Mouse (Mus musculus) stomach, postnatal 0 days (tissue): Measurements from ENCODE around the gene Cyp4f17. TPM values are rescaled to one million over a fixed set of nuclear protein-coding genes. Genes with fewer than 3 reads are reported as not detected.

Source experiments
- ATAC-seq: fragments of 200-750 bp; cut with Nextera tagmentation; 2 replicates; pipeline ENCODE4 v1.8.0; 2017; ENCODE audit not compliant: low FRiP score, low TSS enrichment
- DNase-seq: peaks from one replicate; pipeline ENCODE4 v3.0.0-alpha.2; 2016; ENCODE audit warnings: low spot score
- H3K27ac ChIP-seq: fragments of 300-500 bp; sonication (generic); replicated peaks from 2 replicates; pipeline ENCODE4 v1.5.1; 2014; ENCODE audit warnings: mild to moderate bottlenecking, control low read depth
- H3K27me3 ChIP-seq: fragments of 300-500 bp; sonication (generic); 2 replicates; pipeline ENCODE4 v1.6.1; 2014; ENCODE audit warnings: low read length; ENCODE audit not compliant: control insufficient read depth, insufficient read depth
- H3K36me3 ChIP-seq: fragments of 300-500 bp; sonication (generic); 2 replicates; pipeline ENCODE4 v1.6.1; 2014; ENCODE audit warnings: low read length, mixed read lengths; ENCODE audit not compliant: control insufficient read depth, insufficient read depth
- H3K4me1 ChIP-seq: fragments of 300-500 bp; sonication (generic); replicated peaks from 2 replicates; pipeline ENCODE4 v1.6.1; 2014; ENCODE audit warnings: antibody characterized with exemption; ENCODE audit not compliant: control insufficient read depth, insufficient read depth
- H3K4me2 ChIP-seq: fragments of 300-500 bp; sonication (generic); replicated peaks from 2 replicates; pipeline ENCODE4 v1.6.1; 2014; ENCODE audit warnings: low read depth, mild to moderate bottlenecking, control low read depth, moderate library complexity
- H3K4me3 ChIP-seq: fragments of 300-500 bp; sonication (generic); 2 replicates; pipeline ENCODE4 v1.5.1; 2014; ENCODE audit warnings: low read depth, low read length, control low read depth
- H3K9ac ChIP-seq: fragments of 300-500 bp; sonication (generic); 2 replicates; pipeline ENCODE4 v1.6.1; 2014; ENCODE audit warnings: mild to moderate bottlenecking, low read length, control low read depth, mixed read lengths
- H3K9me3 ChIP-seq: fragments of 300-500 bp; sonication (generic); 2 replicates; pipeline ENCODE4 v1.6.1; 2016; ENCODE audit warnings: low read length; ENCODE audit not compliant: control insufficient read depth
- CTCF ChIP-seq: IDR thresholded peaks from 2 replicates; pipeline ENCODE4 v1.5.1; 2016; ENCODE audit warnings: antibody characterized with exemption, low read depth, mild to moderate bottlenecking, moderate library complexity
- EP300 ChIP-seq: optimal IDR thresholded peaks from 2 replicates; pipeline ENCODE3; 2016; ENCODE audit warnings: antibody characterized with exemption
- WGBS: fragments of 180-500 bp; shearing (Covaris S2); extraction: QIAGEN DNeasy Blood & Tissue Kit; methylation state at CpG from one replicate; pipeline ENCODE4 v1.1.7; 2014; 5-methylcytosine and 5-hydroxymethylcytosine counted together
- polyA plus RNA-seq: library from polyadenylated mRNA; unstranded; fragments of >200 nt; fragmentation: Nextera tagmentation; extraction: Ambion mirVana; gene quantifications from 2 replicates; pipeline ENCODE4 v1.2.1, GENCODE M21; 2015

Cyp4f17 gene
- polyA plus RNA-seq, 1 experiment from 2014 or later = 3.8 TPM

DNA sequence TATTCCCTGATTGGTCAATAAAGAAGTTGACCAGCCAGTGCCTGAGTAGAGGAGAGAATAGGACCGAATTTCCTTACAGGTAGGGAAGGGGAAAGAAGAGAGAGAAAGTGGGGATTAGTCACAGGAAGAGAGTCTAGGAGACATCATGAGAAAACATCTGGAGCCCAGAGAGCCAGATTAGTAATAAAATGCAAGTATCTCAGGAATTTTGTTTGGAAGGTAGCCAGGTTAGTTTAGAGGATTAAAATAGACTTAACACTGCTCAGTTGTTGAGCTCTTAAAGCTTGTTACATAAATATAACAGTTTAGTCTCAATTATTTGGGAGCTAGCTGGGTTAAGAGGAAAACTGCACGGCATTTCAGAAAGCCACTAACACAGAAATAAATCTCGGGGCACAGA is 4.8 kb upstream of the Cyp4f17 start:
- TF ChIP-seq EP300 = no peak
- TF ChIP-seq CTCF = no peak
- WGBS = 37% methylated on average over 3 of the region's 3 CpGs
- DNase-seq = no peak
- H3K4me2 ChIP-seq = no peak overlapping the region
- no peak overlapping the region for H3K9ac ChIP-seq
- 0 out of 2 replicates have a peak, but pooled peaks cover 2% of the 10 kb centered on the region for H3K4me1 ChIP-seq
- H3K9me3 ChIP-seq = no peaks in the 10 kb centered on the region
- H3K4me3 ChIP-seq = no peak overlapping the region
- no peak for ATAC-seq
- no peaks in the 10 kb centered on the region for H3K36me3 ChIP-seq
- H3K27ac ChIP-seq = no peak overlapping the region
- H3K27me3 ChIP-seq = no peaks in the 10 kb centered on the region

- Histone ChIP-seq H3K4me3 (no peak overlapping the region), H3K9me3 (no peaks in the 10 kb centered on the region), H3K36me3 (no peaks in the 10 kb centered on the region; the same call in 1 of the 2 replicates), H3K27ac (no peak overlapping the region), H3K9ac (no peak overlapping the region), H3K4me2 (no peak overlapping the region), H3K4me1 (0 out of 2 replicates have a peak, but pooled peaks cover 2% of the 10 kb centered on the region), H3K27me3 (no peaks in the 10 kb centered on the region)
- TF ChIP-seq CTCF (no peak), EP300 (no peak)
- ATAC-seq (peak; percentile 63), DNase-seq (no peak)
- WGBS = 36% methylated on average over 2 of the region's 2 CpGs
Observed at GRCm38 (mm10) chr17:32503111-32503510, 2.7 kb upstream of the Cyp4f17 start.

DNA sequence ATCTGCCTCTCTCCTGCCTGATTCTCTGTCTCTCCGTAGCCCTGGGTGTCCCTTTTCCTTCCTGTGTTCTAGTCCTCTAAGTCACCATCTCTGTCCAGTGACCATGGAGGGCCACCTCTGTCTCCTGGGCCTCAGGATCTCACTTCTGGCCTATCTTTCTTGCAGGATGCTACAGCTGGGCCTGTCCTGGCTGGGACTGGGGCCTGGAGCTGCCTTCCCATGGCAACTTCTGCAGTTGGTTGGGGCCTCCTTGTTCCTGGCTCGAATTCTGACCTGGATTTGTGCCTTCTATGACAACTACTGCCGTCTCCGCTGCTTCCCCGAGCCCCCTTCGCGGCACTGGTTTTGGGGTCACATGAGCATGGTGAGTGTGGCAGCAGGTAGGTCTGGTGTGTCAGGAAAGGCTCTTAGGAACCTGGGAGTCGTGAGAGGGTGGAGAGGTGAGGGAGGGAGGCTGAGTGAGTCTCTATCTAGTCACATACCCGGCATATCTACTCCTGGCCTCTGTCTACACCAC is 937 bp downstream of the Cyp4f17 start:
- H3K9me3 ChIP-seq = no peaks in the 10 kb centered on the region
- no peaks in the 10 kb centered on the region for H3K27me3 ChIP-seq
- WGBS = 42% methylated on average over 9 of the region's 9 CpGs
- peak overlapping the region; percentile 48 for H3K4me3 ChIP-seq
- H3K4me2 ChIP-seq = peak overlapping the region; percentile 78
- 0 out of 2 replicates have a peak, but pooled peaks cover 2% of the 10 kb centered on the region for H3K4me1 ChIP-seq
- peak overlapping the region; percentile 65 for H3K27ac ChIP-seq
- DNase-seq (no peak), ATAC-seq (peak; percentile 43)
- H3K36me3 ChIP-seq = no peaks in the 10 kb centered on the region; the same call in 1 of the 2 replicates
- peak overlapping the region; percentile 66 for H3K9ac ChIP-seq
- no peak for TF ChIP-seq CTCF
- TF ChIP-seq EP300 = no peak

GRCm38 (mm10) chr17:32516126-32516525 is 10.3 kb downstream of the Cyp4f17 start:
- Histone ChIP-seq H3K4me2 (no peak overlapping the region), H3K4me1 (no peaks in the 10 kb centered on the region), H3K36me3 (no peaks in the 10 kb centered on the region), H3K9me3 (no peaks in the 10 kb centered on the region), H3K27ac (no peak overlapping the region), H3K4me3 (no peak overlapping the region), H3K27me3 (no peaks in the 10 kb centered on the region), H3K9ac (no peak overlapping the region)
- TF ChIP-seq CTCF (no peak), EP300 (no peak)
- ATAC-seq (no peak), DNase-seq (no peak)
- WGBS = 76% methylated on average over 5 of the region's 5 CpGs

- DNase-seq = no peak
- 90% methylated on average over 5 of the region's 5 CpGs for WGBS
- Histone ChIP-seq H3K36me3 (no peaks in the 10 kb centered on the region), H3K4me2 (no peak overlapping the region), H3K9ac (no peak overlapping the region), H3K27ac (no peak overlapping the region), H3K4me3 (no peak overlapping the region), H3K9me3 (no peaks in the 10 kb centered on the region), H3K27me3 (no peaks in the 10 kb centered on the region), H3K4me1 (no peaks in the 10 kb centered on the region)
- TF ChIP-seq CTCF = no peak
- no peak for TF ChIP-seq EP300
- no peak for ATAC-seq
Observed at GRCm38 (mm10) chr17:32521981-32522380, 16.1 kb downstream of the Cyp4f17 start.

DNA sequence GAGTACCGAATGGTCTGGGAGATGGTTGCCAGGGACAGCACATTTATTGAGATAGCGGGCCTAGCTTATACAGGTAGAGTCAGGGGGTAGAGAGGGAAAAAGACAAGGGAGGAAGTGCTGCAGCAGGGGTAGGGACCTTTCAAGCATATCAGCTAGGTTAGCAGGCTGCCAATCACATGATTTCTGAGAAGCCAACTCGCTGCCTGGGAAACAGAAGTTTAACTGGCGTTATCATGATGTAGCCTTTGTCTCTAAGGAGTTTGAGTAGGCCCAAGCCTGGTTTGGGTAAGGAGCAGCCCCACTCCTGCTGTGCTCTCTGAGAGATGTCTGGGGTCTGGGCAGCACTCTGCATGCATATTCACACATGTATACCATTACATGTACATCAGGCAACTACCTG is 16.5 kb downstream of the Cyp4f17 start:
- no peaks in the 10 kb centered on the region for H3K36me3 ChIP-seq
- no peak for ATAC-seq

More for the DNA sequence above, 16.5 kb downstream of the Cyp4f17 start:
- H3K4me1 ChIP-seq = no peaks in the 10 kb centered on the region
- no peak for DNase-seq
- no peak overlapping the region for H3K4me2 ChIP-seq
- no peaks in the 10 kb centered on the region for H3K27me3 ChIP-seq
- no peak overlapping the region for H3K9ac ChIP-seq
- no peak for TF ChIP-seq EP300
- no peak for TF ChIP-seq CTCF
- H3K27ac ChIP-seq = no peak overlapping the region
- H3K9me3 ChIP-seq = no peaks in the 10 kb centered on the region
- WGBS = 92% methylated on average over 4 of the region's 4 CpGs
- H3K4me3 ChIP-seq = no peak overlapping the region
